Comparison of ENCODE assay signal across 34 mouse cellular contexts in the genomic region with DNA sequence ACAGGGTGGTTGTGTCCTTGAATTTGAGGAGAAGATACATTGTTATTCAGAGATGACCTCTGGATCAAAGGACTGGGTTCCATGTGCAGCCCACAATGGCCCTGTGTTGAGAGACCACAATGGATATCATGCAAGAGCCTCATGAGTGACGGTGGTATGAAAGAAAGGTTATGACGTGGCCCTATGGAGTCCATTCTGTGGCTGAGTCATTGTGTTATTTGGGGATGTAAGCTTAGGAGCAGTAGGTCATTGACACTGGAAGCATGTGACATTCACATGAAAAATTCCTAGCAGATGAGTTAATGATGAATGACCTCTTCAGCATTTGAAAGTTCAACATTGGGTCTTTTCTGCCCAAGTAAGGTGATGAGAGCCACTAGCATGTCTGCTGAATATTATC.
"Had no signal": no experiment of that assay in that cellular context is flagged by ENCODE, and none has a peak within 500 bp of the region (broad histone marks: within the 10 kb centered on the region; RNA-seq: fewer than 3 reads in every experiment).

No protein-coding gene starts in this region.

- H3K4me1 ChIP-seq: heart, embryonic 10.5 days; heart, embryonic 12.5 days; heart, embryonic 13.5 days; heart, embryonic 15.5 days; hindbrain, embryonic 10.5 days; hindbrain, embryonic 12.5 days; hindbrain, embryonic 13.5 days; hindbrain, embryonic 15.5 days; intestine, embryonic 15.5 days; kidney, embryonic 15.5 days had no signal

- ATAC-seq: hindbrain, embryonic 16.5 days; hindbrain, postnatal 0 days; inflammation-experienced regulatory T-cells, adult 6 months; intestine, embryonic 15.5 days; intestine, embryonic 16.5 days; intestine, postnatal 0 days had no signal

- DNase-seq: heart, postnatal 10 days; heart, postnatal 14 days; heart, postnatal 36 days; heart, postnatal 4 days; kidney, adult 11 months; kidney, adult 18-20 months; kidney, adult 2 months; kidney, adult 8-10 months; kidney, postnatal 10 days; kidney, postnatal 25 days; kidney, postnatal 36 days; kidney, postnatal 4 days; layer of hippocampus, adult 9-11 months; layer of hippocampus, postnatal 36 days had no signal

- H3K27me3 ChIP-seq: heart, embryonic 12.5 days; heart, embryonic 13.5 days; heart, embryonic 15.5 days; hindbrain, embryonic 12.5 days; hindbrain, embryonic 13.5 days; hindbrain, embryonic 15.5 days; intestine, embryonic 15.5 days; kidney, embryonic 15.5 days had no signal

- H3K36me3 ChIP-seq: heart, embryonic 10.5 days; heart, embryonic 12.5 days; heart, embryonic 13.5 days; heart, embryonic 15.5 days; hindbrain, embryonic 10.5 days; hindbrain, embryonic 12.5 days; hindbrain, embryonic 13.5 days; hindbrain, embryonic 15.5 days; intestine, embryonic 15.5 days; kidney, embryonic 15.5 days had no signal

- H3K9ac ChIP-seq: heart, embryonic 12.5 days; heart, embryonic 13.5 days; heart, embryonic 15.5 days; hindbrain, embryonic 12.5 days; hindbrain, embryonic 13.5 days; hindbrain, embryonic 14.5 days; hindbrain, embryonic 15.5 days; intestine, embryonic 15.5 days; kidney, embryonic 15.5 days had no signal

- H3K9me3 ChIP-seq: heart, embryonic 10.5 days; heart, embryonic 12.5 days; heart, embryonic 13.5 days; heart, embryonic 15.5 days; hindbrain, embryonic 10.5 days; hindbrain, embryonic 12.5 days; hindbrain, embryonic 13.5 days; hindbrain, embryonic 15.5 days; intestine, embryonic 15.5 days; kidney, embryonic 15.5 days had no signal

- H3K27ac ChIP-seq: heart, embryonic 10.5 days; heart, embryonic 13.5 days; heart, embryonic 15.5 days; hindbrain, embryonic 10.5 days; hindbrain, embryonic 12.5 days; hindbrain, embryonic 13.5 days; hindbrain, embryonic 14.5 days; hindbrain, embryonic 15.5 days; hindbrain, postnatal 0 days; intestine, embryonic 15.5 days; kidney, embryonic 15.5 days; kidney, postnatal 0 days; layer of hippocampus, adult 2 months; left cerebral cortex, adult 2 months had no signal

- H3K4me2 ChIP-seq: heart, embryonic 11.5 days; heart, embryonic 12.5 days; heart, embryonic 13.5 days; heart, embryonic 15.5 days; hindbrain, embryonic 12.5 days; hindbrain, embryonic 13.5 days; hindbrain, embryonic 14.5 days; hindbrain, embryonic 15.5 days; intestine, embryonic 15.5 days; kidney, embryonic 15.5 days had no signal

- H3K4me3 ChIP-seq: heart, embryonic 10.5 days; heart, embryonic 12.5 days; heart, embryonic 13.5 days; heart, embryonic 15.5 days; hindbrain, embryonic 10.5 days; hindbrain, embryonic 12.5 days; hindbrain, embryonic 13.5 days; hindbrain, embryonic 15.5 days; intestine, embryonic 15.5 days; kidney, embryonic 15.5 days; layer of hippocampus, adult 2 months; left cerebral cortex, adult 2 months had no signal
